ENCODE assay signal across 8 mouse cellular contexts in genomic region chr5:67847253-67848165, GRCm38 (mm10). TPM values are rescaled to one million over a fixed set of nuclear protein-coding genes. Genes with fewer than 3 reads are reported as not detected.
DNase-seq lines count a peak whose midpoint lies in the region; ATAC-seq and TF ChIP-seq lines count a peak whose summit lies in the region.

Gene Atp8a1 (minus strand): TSS chr5:67847434.

- in situ Hi-C loops in ES-E14 (cut with MboI; ENCODE audit: low sequenced_read_pairs in 2 of 2, unreplicated experiment in 2 of 2), result no loop called here

- peak; percentile 96 for ATAC-seq in forebrain, embryonic 16.5 days
- ATAC-seq in neural tube, embryonic 14.5 days (ENCODE audit: low read depth), result peak; percentile 94

- 1% methylated on average over 52 of the region's 64 CpGs for WGBS in forebrain, embryonic 16.5 days
- WGBS in neural tube, embryonic 14.5 days, result 1% methylated on average over 39 of the region's 64 CpGs

- peak within 1 kb of the TSS; percentile 79 for H3K9ac ChIP-seq in ES-E14 (ENCODE audit: insufficient read depth, low read depth, low read length, poor library complexity, severe bottlenecking)
- H3K9ac ChIP-seq in forebrain, embryonic 16.5 days (replicated peaks; ENCODE audit: low read depth, low read length), result peak within 1 kb of the TSS; percentile 88
- H3K9ac ChIP-seq in neural tube, embryonic 14.5 days (replicated peaks; ENCODE audit: low read depth, low read length), result peak within 1 kb of the TSS; percentile 85

- H3K27me3 ChIP-seq in forebrain, embryonic 16.5 days (replicated peaks; ENCODE audit: control insufficient read depth, insufficient read depth, low read length), result no peaks in the 10 kb centered on the region
- H3K27me3 ChIP-seq in neural tube, embryonic 14.5 days (ENCODE audit: control insufficient read depth, insufficient read depth, low read length), result no peaks in the 10 kb centered on the region
- no peaks in the 10 kb centered on the region for H3K27me3 ChIP-seq in testis, adult 2 months (ENCODE audit: control insufficient read depth, insufficient read depth, low read length)

- H3K36me3 ChIP-seq in ES-E14 (ENCODE audit: control insufficient read depth, insufficient read depth, low read length, poor library complexity, severe bottlenecking), result no peaks in the 10 kb centered on the region
- no peaks in the 10 kb centered on the region for H3K36me3 ChIP-seq in forebrain, embryonic 16.5 days (ENCODE audit: control insufficient read depth, insufficient read depth)
- no peaks in the 10 kb centered on the region for H3K36me3 ChIP-seq in neural tube, embryonic 14.5 days (ENCODE audit: control insufficient read depth, insufficient read depth, low read length)
- H3K36me3 ChIP-seq in testis, adult 2 months (ENCODE audit: control insufficient read depth, insufficient read depth, low read length), result no peaks in the 10 kb centered on the region

- peak; percentile 39; the same call in 1 of the 2 replicates for TF ChIP-seq POLR2A in testis, adult 2 months (IDR thresholded peaks at IDR 0.05; ENCODE audit: control insufficient read depth, low read depth, low read length)

- TF ChIP-seq CTCF in testis, adult 2 months (IDR thresholded peaks at IDR 0.05; ENCODE audit: control insufficient read depth, insufficient read depth, insufficient replicate concordance, low read depth, low read length), result no peak

- H3K4me2 ChIP-seq in forebrain, embryonic 16.5 days (ENCODE audit: low read length), result peak within 1 kb of the TSS; percentile 74
- H3K4me2 ChIP-seq in neural tube, embryonic 14.5 days (ENCODE audit: low read depth, low read length), result peak within 1 kb of the TSS; percentile 80

- H3K4me1 ChIP-seq in ES-E14 (ENCODE audit: control insufficient read depth in 2 of 2, insufficient read depth in 2 of 2, low read length in 2 of 2, poor library complexity in 1 of 2), result peaks cover 1 to 17% of the 10 kb centered on the region in 2 experiments; a peak in 2 of 4 replicates
- H3K4me1 ChIP-seq in forebrain, embryonic 16.5 days (replicated peaks; ENCODE audit: control insufficient read depth, insufficient read depth, low read length), result peaks cover 22% of the 10 kb centered on the region
- H3K4me1 ChIP-seq in neural tube, embryonic 14.5 days (ENCODE audit: control insufficient read depth, insufficient read depth, low read length), result peaks cover 26% of the 10 kb centered on the region; the same call in 1 of the 2 replicates
- H3K4me1 ChIP-seq in testis, adult 2 months (ENCODE audit: control insufficient read depth, insufficient read depth, low read length), result peaks cover 14% of the 10 kb centered on the region

- intact Hi-C loops in heart, postnatal 36 days (cut with DNase I), result loop anchor here (1.0 to 10.0 kb wide), 6 partner anchors 49 to 313 kb away; partner anchors contain the start of gene Gm5108

- peak within 1 kb of the TSS; percentile 86 to 94 for H3K4me3 ChIP-seq in ES-E14 (ENCODE audit: insufficient read depth in 1 of 2, low read depth in 1 of 2, low read length in 2 of 2, poor library complexity in 1 of 2, severe bottlenecking in 1 of 2)
- H3K4me3 ChIP-seq in forebrain, embryonic 16.5 days (replicated peaks; ENCODE audit: low read length), result peak within 1 kb of the TSS; percentile 90
- H3K4me3 ChIP-seq in neural tube, embryonic 14.5 days (ENCODE audit: low read depth, low read length), result peak within 1 kb of the TSS; percentile 82
- peak within 1 kb of the TSS; percentile 91 for H3K4me3 ChIP-seq in testis, adult 2 months (ENCODE audit: control insufficient read depth, low read depth, low read length)

- no peak within 1 kb of the TSS for H3K27ac ChIP-seq in ES-E14 (ENCODE audit: insufficient read depth, low read depth, low read length, poor library complexity, severe bottlenecking)
- peak within 1 kb of the TSS; percentile 69 for H3K27ac ChIP-seq in forebrain, embryonic 16.5 days (ENCODE audit: low read length)
- peak within 1 kb of the TSS; percentile 87 for H3K27ac ChIP-seq in neural tube, embryonic 14.5 days (ENCODE audit: low read depth, low read length)
- H3K27ac ChIP-seq in testis, adult 2 months (ENCODE audit: control insufficient read depth, insufficient read depth, low read depth, low read length), result peak within 1 kb of the TSS; percentile 87

- peak; percentile 89 for DNase-seq in ES-E14 (ENCODE audit: low read depth, low spot score)
- DNase-seq in cerebellum, adult 18-20 months, result peak; percentile 99 to 100
- DNase-seq in heart, postnatal 36 days, result peak; percentile 99
- peak; percentile 99 for DNase-seq in layer of hippocampus, adult 18-20 months (ENCODE audit: low spot score in 2 of 2)
- DNase-seq in lung, adult 18-20 months, result peak; percentile 99

- no peaks in the 10 kb centered on the region for H3K9me3 ChIP-seq in ES-E14 (ENCODE audit: control insufficient read depth, insufficient read depth, low read depth, low read length)
- H3K9me3 ChIP-seq in forebrain, embryonic 16.5 days (ENCODE audit: control insufficient read depth, low read length), result no peaks in the 10 kb centered on the region
- no peaks in the 10 kb centered on the region for H3K9me3 ChIP-seq in neural tube, embryonic 14.5 days (ENCODE audit: control insufficient read depth, low read length)

TF ChIP-seq in ES-E14, 5 proteins besides CTCF, POLR2A, EP300 and RAD21:
- TF ChIP-seq MAFK (IDR thresholded peaks at IDR 0.05; ENCODE audit: insufficient read depth, low read depth, low read length), result no peak
- TF ChIP-seq ZC3H11A (IDR thresholded peaks at IDR 0.05; ENCODE audit: borderline replicate concordance, low read depth, low read length), result no peak
- TF ChIP-seq ZNF384 (IDR thresholded peaks at IDR 0.05; ENCODE audit: low read depth, low read length), result no peak
- no peak for TF ChIP-seq CHD2 (IDR thresholded peaks at IDR 0.05; ENCODE audit: low read depth, low read length)
- peak; percentile 41; the same call in 1 of the 2 replicates for TF ChIP-seq HCFC1 (IDR thresholded peaks at IDR 0.05; ENCODE audit: borderline replicate concordance, insufficient read depth, low read length)

RNA-seq across cellular contexts. Expression of gene Atp8a1, which starts in this region (rescaled TPM):
- total RNA-seq in ES-E14 (2012; rRNA removed), result 13.7 and 18.3 TPM in 2 replicates
- polyA plus RNA-seq in forebrain, embryonic 16.5 days (2015; fragmentation: Nextera tagmentation; extraction: Ambion mirVana), result 41.5 and 43.7 TPM in 2 replicates
- total RNA-seq in heart, postnatal 36 days (2021), result 10 to 100 TPM; 24.5 to 24.7 TPM
- total RNA-seq in layer of hippocampus, adult 18-20 months (2021), result 100 to 1,000 TPM; 170 to 193 TPM
- polyA plus RNA-seq in neural tube, embryonic 14.5 days (2014; fragmentation: Nextera tagmentation; extraction: Ambion mirVana), result 72.6 and 81.5 TPM in 2 replicates
- 2.4 and 2.5 TPM in 2 replicates for polyA plus RNA-seq in testis, adult 2 months (2012; rRNA removed)

Comparison
In these comparisons a context has a peak if more than half of its experiments do, and no peak if none do; other contexts are left out.
1. RNA of gene Atp8a1 (polyA plus RNA-seq): 72.6 to 81.5 TPM in neural tube, embryonic 14.5 days and 41.5 to 43.7 TPM in forebrain, embryonic 16.5 days; 2.4 to 2.5 TPM in testis, adult 2 months; every median in the first group is over 10 times any median in the second.
2. Peak in every context shown above with its lines, with median percentiles within 50 percentile points of each other: DNase-seq, H3K4me3 ChIP-seq and H3K9ac ChIP-seq.